Mouse (Mus musculus) right cerebral cortex, adult 2 months (tissue): ENCODE measurements at regions not wholly inside any gene's neighbourhood (a gene's known extent, or its start where the extent isn't known, plus 50 kb on each side); places are given as distances from the start of the nearest gene placed in this dataset.
A peak's percentile ranks its signal among the peaks of the same experiment; 100 is the strongest.

Source experiments
- DNase-seq, 2 experiments: peaks; one replicate each; pipeline ENCODE4 v3.0.0; 2021 to 2022; ENCODE audit warnings: low spot score in 2 of 2

DNA sequence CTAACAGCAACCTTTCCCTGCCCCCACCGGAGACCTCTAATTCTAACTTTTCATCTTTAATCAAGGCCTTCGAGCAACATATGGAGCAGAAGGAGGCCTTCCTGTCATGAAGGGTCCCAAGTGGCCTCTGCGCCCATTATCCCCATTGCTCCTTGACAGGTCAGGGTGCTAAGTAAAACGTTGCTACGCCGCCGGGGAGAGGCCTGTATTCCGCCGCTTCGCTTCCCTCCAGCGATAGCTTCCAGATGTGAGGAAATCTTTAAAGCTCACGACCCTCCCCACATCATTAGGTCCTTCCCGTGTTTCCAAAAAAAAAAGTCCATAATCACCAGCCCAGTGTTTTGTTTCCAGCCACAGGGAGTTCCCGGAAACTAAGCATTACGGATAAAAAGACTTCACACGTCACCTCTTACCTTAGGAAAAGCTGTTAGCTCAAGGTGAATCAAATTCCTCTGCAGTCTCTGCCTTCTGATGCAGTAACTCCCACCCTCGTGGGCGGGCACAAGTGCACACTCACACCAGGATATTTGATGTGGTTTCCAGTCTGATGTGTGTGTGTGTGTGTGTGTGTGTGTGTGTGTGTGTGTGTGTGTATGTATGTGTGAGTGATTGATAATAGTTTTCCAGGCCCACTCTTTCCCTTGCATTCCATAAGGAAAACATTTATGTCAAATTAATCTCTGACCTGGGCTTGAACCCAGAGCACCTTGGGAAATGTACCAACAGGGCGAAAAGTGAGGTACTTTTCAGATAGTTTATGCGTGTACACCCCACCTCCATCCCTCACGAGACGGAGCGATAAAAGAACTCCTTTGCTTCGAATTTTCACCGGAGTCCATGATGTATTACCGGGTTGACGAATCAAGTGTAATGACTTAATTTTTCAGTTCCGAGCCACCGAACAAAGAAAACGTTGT, 107.5 kb downstream of the Gm45692 start:
- DNase-seq: no peak

DNA sequence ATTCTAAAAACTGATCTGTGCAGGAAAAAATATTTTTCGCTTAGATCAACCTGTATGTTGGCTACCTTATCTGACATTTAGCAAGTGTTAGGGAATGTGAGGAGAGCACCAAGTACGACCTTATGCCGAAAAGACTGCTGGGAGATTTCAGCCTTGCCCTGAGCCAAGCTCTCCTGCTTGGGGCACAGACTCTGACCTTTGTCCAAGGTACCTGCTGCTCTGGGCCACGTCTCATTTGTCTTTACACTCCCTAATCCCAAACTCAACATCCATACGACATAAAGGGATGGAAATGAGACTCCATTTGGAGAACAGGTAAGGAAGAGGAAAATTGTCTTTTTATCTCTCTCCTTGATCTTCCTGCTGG, 108.2 kb downstream of the Gm45692 start:
- DNase-seq: no peak

DNA sequence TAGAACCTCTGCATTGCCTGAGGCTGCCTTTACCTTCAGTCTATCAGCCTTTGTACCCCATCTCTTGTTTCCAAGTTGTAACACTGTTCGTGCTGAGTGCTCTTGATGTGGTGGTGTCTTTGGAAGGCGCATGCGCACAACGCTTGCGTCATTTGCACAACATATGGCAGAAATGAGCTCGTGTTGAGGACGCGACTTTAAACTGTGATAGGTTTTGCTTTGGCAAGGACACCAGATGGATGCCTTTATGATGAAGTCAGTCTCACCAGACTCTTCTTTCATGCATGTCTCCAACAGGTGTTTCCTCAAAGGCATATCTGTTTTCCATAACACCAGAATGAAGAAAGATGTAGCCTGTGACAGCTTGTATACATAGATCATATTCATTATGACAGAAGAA, 110.2 kb downstream of the Gm45692 start:
- no peak for DNase-seq

DNA sequence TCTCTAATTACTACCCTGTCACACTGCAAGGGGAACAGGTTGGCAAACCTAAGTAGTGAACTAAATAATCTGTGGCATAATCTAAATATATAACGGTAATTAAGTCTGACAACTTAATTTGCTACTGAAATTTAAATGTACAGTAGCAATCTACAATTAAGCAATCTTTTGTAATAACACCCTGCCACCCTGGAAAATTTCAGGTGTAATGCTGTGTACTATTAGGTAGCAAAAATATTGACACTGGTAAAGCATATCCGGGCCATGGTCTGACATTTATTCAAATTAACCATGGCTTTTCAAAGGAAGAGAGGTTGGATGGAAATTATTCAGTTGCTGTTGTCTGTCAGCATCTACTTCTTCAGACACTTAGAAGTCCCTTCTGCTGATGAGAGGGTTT, 119.7 kb downstream of the Gm45692 start:
- DNase-seq: no peak

DNA sequence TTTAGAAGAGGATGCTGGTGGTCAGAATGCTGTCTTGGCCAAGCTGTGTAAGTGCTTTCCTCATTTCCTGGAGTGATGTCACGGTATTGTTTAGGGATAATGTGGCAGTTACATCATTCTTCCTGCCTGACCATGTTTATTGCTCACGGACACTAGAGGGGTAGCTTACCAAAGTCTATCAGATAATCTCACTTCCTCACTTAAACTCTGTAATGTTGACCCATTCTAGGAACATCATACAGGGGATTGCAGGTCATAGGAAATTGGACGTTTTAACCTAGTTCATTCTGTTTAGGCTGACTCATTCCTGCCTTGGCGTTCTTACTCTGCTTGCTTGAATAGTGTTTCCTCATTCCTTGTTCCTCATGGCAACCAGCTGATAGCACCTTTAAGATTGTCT, 120.3 kb downstream of the Gm45692 start:
- DNase-seq: no peak

DNA sequence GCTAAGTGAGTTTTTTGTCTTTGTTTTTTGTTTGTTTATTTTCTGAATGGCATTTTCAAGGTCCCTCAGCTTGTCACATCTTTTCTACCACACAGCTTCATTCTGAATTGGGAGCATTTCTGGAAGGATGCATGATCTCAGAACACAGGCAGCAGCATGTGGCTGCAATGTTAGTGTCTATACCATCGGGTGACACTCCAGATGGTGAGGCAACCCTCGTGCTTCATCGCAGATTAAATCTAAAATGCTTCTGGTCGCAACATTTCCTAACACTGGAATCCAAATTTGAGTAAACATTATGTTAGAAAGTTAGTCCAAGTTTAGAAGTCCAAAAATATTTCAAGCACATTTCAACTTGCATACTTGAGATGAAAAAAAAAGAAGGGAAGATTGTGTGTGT, 124.4 kb downstream of the Gm45692 start:
- DNase-seq: peak; percentile 16 to 24

DNA sequence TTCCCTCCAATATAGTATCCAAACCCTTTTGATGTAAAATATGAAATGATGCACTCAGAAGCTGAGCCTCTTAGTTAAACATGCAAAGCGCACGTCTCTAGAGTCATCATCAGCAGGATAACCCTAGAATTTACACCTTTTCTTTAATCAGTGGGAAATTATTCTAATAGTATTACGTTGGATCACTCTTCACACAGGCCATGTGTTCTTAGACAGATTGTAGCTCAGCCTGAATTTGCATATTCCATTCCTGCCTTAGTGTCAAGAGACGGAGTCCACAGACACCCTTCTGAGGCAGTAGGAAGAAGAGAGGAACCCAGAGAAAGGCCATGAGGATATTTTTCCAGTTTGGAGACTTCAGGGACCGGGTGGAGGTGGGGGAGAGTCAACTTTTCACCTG, 125.0 kb downstream of the Gm45692 start:
- no peak for DNase-seq

DNA sequence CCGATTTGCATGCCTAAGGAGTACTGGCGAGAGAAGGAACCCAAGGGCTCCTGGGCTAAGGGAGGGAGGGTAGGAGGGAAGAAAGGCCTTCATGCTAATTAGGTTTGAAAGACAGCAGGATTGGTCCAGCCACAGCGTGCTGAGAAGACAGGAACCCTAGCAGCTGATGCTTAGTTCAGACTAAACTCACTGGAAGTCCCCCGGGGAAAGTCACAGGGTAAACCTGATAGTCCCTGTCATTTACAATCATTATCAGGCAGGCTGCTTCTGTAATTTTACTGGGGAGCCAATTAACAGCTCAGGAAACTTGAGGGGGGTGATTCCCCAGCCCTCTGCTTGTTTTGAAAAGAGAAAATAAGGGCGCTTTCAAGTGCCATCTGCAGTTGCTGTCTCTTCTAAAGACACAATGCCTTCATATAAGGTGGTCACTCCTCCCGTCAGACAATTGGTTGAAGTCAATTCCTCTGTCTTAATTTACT, 135.9 kb downstream of the Gm45692 start:
- no peak for DNase-seq

DNA sequence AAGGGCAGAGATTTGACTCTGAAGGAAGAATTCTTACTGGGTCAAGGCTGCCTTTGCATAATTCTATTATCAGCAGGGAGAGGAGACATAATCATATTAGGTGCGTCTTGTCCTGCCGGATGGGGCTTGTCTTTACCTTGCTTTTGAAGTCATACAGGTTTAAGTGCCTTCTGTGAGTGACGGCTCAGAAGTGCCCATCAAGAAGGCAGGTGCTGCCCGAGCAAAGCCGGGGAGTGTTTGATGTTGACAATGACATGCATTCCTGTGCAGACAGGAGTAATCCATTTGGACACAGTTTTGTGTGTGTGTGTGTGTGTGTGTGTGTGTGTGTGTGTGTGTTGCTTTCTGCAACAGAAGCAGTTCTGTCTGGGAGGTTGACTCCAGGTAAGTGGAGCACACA, 141.0 kb downstream of the Gm45692 start:
- no peak for DNase-seq

DNA sequence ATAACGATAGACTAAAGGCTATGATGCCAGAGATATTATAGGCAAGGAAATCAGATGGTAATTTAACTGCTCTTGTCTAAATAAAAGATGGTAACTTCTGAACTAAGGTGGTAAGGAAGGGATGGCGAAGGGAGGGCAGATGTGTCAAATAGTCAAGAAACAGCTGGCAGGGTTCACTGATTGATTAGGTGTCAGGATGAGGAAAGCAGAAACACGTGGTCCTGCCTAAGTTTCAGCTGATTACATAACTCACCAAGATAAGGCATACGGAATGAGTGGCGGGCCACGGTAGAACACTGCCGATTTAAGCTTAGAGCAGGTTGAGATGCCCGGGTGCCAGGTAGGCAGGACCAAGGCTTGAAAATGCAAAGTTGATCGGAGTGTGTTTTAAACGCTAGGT, 143.2 kb downstream of the Gm45692 start:
- no peak for DNase-seq

DNA sequence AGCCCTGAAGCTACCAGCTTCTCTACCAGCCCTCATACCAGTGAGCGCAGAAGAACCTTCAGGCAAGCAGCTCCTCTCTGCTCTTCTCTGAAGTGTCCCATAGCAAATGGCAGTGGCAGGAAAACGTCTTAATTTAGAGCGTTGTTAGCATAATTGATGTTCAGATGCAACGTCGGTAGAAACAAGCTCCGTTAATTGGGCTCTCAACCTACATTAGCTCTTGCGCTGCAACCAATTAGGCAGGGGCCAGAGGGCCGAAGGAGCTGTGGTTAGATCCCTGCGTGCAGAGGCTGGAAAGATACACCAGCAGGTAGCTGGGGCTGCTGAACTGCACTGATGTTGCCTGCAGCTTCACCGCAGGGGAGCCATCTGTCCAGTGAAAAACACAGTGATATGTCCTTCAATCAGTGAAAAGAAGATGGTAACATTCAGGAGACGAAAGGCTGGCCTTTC, 145.6 kb downstream of the Gm45692 start:
- no peak for DNase-seq

DNA sequence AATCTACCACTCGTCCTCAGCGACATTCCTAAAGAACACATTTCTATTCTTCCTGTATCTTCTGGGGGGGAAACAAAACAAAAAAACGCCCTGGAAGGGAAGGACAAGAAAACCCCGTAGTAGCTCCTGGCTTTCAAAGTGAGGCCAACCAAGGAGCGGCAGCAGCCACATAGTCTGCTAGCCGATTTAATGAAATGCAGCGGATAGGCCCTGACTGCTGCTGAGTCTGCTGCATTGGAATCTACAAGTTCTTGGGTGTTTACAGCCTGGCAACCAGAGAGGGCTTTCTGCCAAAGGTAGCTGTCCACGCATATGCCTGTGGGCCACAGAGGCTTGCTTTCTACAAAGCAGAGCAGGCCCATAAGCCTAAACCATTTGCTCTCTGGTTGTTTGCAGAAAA, 146.0 kb downstream of the Gm45692 start:
- DNase-seq: no peak

DNA sequence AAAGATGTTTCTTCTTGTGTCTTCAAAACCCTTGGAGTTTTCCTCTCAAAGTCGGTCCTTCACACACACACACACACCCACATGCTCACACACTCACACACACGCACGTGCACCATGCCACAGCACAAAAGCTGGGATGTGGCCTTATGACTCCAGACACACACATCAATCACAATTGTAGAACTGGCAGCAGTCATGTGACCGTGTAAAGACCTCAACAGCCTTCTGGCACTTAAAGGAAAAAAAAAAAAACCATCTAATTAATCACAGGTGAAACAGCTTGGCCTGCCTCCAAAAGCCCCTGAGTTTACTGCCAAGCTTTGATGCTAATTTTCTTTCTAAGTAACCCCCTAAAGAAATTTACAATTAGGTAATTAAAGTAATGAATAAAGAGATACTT, 147.1 kb downstream of the Gm45692 start:
- no peak for DNase-seq

DNA sequence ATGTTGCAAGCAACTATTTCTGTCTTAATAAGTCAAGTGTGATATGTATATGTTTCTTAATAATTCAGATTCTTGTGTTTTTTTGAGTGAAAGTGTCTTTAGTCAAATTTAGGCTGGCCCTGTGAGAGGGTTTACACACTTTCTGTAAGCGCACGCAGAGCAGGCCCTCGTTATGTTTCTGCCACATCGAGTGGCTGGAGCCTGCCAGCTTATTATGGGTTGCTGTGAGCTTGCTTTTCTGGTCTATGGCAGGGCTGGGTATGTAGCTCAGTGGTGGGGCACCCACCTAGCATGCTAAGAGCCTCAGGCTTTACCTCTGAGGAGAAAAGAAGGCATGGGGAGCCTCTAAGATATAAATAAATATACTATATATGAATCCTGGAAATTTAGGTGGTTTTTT, 148.2 kb downstream of the Gm45692 start:
- DNase-seq: no peak

DNA sequence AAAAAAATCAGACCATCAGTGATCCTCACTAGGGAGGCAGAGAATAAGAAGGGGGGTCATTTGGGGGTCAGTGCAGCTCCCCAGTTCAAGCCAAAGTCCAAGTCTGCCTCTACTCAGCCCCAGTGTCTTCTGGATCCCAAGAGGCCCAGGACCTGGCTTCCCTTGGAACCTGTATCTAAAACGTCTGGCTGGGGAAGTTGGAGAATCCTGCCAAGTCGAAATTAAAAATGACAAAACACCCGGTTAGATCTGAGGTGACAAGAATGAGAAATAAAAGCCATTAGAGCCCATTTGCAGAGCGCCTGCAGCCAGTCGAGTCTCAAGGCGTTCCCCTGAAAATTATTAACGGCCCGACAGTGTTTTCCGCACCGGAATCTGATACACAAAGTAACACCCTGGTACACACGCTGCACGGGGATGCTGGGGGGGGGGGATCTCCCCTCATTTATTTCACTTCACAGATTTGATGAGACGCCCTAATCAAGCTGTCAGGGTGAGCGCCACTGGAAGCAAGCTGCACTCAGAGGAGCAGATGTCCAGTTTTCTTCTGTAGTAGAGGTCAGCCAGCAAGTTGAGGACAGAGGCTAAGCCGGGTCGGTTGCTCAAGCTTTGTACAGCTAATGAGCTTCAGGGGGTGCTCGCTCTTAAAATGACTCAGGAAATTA, 149.5 kb downstream of the Gm45692 start:
- DNase-seq: no peak

DNA sequence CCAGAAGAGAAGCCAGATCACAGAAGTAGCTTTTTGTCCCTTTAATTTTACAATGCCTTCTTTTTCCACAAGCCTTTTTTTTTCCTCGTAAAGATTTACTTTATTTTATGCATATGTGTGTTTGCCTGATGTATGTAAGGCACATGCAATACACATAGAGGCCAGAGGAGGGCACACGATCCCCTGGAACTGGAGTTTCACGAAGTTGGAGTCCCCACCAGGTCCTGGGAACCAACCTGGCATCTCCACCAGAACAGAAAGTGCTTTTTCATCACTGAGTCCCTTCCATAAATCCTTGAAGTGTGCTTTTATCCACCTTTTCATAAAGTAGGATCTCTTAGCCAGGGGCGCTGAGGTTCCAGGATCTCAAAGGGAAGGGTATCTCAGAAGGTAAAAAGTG, 152.8 kb downstream of the Gm45692 start:
- DNase-seq: no peak

DNA sequence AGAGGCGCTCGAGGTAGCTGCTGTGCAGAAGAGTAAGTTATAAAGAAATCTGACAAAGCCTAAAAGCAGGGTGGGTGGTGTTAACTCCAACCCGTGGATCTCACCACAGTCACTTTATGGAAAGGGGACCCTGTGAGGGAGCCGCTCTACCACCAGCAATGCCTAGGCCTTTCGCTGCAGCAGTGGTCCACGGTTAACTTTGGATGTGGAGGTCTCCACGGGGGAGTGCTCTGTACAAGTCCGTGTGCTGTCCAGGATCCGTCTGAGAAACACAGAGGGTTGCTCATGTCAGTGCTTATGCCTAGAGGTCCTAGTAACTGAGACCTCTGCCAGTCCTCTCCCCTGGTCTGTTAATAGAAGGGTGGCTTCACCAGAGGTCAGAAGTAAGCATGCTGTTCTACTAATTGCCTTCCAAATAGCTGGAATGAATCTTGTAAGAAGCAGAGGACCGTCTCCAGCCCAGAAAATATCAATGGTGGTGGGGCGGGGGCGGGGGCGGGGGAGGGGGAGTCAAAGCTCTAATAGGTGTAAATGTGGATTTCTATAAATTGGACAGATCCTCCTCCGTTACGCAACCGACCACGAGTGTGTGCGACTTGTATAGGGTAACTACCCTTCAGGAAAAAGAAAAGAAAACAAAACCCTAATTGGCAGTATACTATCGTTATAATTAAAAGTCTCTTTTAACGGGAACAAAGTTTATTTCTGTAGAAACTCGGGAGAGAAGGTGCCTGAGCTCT, 153.5 kb downstream of the Gm45692 start:
- DNase-seq: no peak

DNA sequence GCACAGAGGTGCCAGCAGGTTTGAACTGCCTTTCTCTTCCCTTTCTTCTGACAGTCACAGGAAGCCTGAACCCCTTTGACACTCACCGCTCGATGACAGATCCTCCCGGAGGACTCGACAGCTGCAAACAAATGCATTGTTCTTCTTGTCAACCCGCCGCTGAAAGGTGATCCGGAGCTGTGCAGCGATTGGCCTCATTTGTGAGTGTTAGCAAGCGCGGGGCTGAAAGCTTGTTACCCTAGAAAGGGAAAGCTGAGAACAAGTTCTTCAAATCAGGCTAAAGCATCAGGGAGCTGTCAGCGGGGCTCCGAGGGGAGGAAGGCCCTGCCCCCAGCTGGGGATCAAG, 154.1 kb downstream of the Gm45692 start:
- DNase-seq: no peak

DNA sequence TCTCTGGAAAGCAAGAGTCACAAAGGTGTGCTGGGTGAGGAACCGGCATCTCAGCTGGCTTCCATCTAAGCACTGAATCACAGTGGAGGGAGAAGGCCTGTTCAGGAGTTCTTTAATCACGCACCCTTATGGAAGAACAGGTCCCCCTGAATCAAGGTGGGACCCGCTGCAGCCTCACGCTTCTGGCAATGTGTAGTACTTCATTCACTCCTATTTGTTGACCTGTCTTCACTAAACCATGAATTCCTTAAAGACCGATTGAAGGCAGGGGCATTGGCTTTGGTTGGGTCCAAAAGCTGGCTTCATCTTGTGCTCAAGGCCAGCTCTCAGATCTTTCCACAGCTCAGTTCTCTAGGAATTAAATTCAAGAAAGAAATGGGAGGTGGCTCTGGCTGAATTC, 154.5 kb downstream of the Gm45692 start:
- no peak for DNase-seq

DNA sequence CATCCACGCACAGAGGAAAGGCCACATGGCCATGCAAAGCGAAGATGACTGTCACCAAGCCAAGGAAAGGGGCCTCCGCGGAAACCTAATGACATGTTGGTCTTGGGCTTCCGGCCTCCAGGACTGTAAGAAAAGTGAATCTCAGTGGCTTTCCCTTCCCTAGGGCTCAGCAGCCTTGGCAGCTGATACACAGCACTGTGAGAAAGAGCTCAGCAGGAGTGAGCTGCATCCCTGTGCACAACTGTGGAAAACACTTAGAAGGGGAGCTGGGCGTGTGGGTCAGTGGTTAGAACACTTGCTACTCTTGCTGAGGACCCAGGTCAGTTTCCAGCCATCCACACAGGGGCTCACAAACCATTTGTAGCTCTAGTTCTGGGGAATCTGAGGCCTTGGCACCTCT, 155.1 kb downstream of the Gm45692 start:
- DNase-seq: no peak

DNA sequence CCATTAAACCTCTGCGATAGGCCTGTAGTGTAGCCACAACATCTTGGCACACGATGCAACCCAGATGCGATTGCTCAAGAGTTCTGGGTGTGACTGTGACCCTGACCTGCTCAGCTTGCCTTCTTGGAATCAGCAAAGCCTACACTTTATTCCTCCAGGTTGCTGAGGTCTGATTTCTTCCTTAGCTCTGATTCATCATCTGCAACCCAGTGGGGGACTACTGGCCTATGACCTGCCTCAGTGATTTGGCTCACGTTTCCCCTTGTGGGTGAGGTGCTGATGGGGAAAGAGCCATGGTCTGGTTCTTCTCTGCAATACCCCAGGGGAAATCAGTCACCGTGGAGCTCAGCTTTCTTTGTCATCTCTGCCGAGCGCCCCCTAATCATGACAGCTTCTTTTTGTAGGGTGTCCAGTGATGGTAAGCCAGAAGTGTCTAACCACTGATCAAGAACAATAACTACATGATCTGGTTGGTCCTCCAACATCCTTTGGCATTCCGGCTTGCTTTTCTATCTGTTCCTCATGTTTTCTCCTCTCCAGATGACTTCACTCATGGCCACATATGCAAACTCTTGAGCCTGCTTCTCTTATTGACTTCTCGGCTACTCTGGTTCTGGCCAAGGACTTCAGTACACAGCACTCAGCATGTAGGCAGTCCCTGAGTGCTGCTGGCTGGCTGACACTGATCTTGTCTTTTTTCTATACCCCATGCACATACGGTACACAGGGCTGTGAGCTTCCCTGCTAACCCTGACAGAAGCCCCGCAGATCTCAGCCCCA, 163.0 kb downstream of the Gm45692 start:
- no peak for DNase-seq

DNA sequence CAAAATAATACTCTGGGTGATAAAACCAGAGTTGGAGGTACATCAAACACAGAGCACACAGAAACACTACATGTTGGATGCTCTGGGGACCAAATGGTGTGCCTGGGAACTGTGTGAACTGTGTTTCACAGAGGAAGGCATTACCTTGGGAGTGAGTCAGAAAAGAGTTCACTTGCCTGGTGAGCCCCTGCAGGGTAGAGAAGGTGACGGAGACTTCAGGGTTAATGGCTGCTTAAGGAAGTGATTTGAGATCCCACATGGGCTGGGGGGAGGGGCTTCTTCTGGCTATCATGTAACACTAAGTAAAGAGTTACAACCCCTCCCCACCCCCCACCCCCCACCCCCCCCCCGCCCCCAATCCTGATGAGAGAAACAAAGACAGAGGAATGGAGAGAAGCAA, 164.6 kb downstream of the Gm45692 start:
- no peak for DNase-seq
